Comparison of ENCODE assay signal across 8 mouse cellular contexts in genomic region chr11:96064521-96065214, GRCm38 (mm10). TPM values are rescaled to one million over a fixed set of nuclear protein-coding genes. Genes with fewer than 3 reads are reported as not detected.
A peak's percentile ranks its signal among the peaks of the same experiment; 100 is the strongest.
DNase-seq lines count a peak whose midpoint lies in the region; ATAC-seq and TF ChIP-seq lines count a peak whose summit lies in the region.

No protein-coding gene starts in this region.

- TF ChIP-seq POLR2A in myocyte (IDR thresholded peaks at IDR 0.05; ENCODE audit: insufficient read length, low read depth), result no peak

- H3K36me3 ChIP-seq in kidney, embryonic 15.5 days, result peaks cover 37% of the 10 kb centered on the region
- peaks cover 15% of the 10 kb centered on the region for H3K36me3 ChIP-seq in heart, embryonic 16.5 days (ENCODE audit: control insufficient read depth, insufficient read depth)
- H3K36me3 ChIP-seq in liver, embryonic 12.5 days, result peaks cover 43% of the 10 kb centered on the region
- peaks cover 12% of the 10 kb centered on the region for H3K36me3 ChIP-seq in myocyte (ENCODE audit: control insufficient read depth, insufficient read depth)

- peak overlapping the region; percentile 92 for H3K27ac ChIP-seq in kidney, embryonic 15.5 days
- H3K27ac ChIP-seq in heart, embryonic 16.5 days (ENCODE audit: low read length), result peak overlapping the region; percentile 67
- peak overlapping the region; percentile 87 for H3K27ac ChIP-seq in liver, embryonic 12.5 days

- H3K9ac ChIP-seq in kidney, embryonic 15.5 days, result peak overlapping the region; percentile 91
- H3K9ac ChIP-seq in heart, embryonic 16.5 days (ENCODE audit: low read length), result peak overlapping the region; percentile 91
- H3K9ac ChIP-seq in liver, embryonic 12.5 days, result peak overlapping the region; percentile 93

- peaks cover 30% of the 10 kb centered on the region for H3K4me1 ChIP-seq in kidney, embryonic 15.5 days
- H3K4me1 ChIP-seq in heart, embryonic 16.5 days (ENCODE audit: control insufficient read depth, insufficient read depth, low read length), result peaks cover 19% of the 10 kb centered on the region
- H3K4me1 ChIP-seq in liver, embryonic 12.5 days, result peaks cover 39% of the 10 kb centered on the region

- no peak for DNase-seq in kidney, adult 8-10 months
- DNase-seq in thymus, postnatal 14 days, result peak; percentile 75
- DNase-seq in layer of hippocampus, adult 8-10 months (ENCODE audit: low spot score in 2 of 2), result no peak

- peak overlapping the region; percentile 93 for H3ac ChIP-seq in myocyte (ENCODE audit: control insufficient read depth, insufficient read length)

- H3K79me2 ChIP-seq in myocyte (ENCODE audit: control insufficient read depth, insufficient read depth), result peaks cover 48% of the 10 kb centered on the region

- peak; percentile 57 for ATAC-seq in kidney, embryonic 15.5 days (replicated peaks; ENCODE audit: low FRiP score)
- ATAC-seq in common myeloid progenitor, adult 5-6 weeks (replicated peaks; ENCODE audit: low read depth, poor library complexity, severe bottlenecking), result peak; percentile 54
- peak; percentile 30 for ATAC-seq in heart, embryonic 16.5 days (replicated peaks; ENCODE audit: extremely low read depth, insufficient read depth, low FRiP score)
- ATAC-seq in liver, embryonic 12.5 days, result peak; percentile 75

- peak overlapping the region; percentile 88 for H3K4me3 ChIP-seq in kidney, embryonic 15.5 days (replicated peaks)
- H3K4me3 ChIP-seq in heart, embryonic 16.5 days (ENCODE audit: low read length), result peak overlapping the region; percentile 89
- H3K4me3 ChIP-seq in liver, embryonic 12.5 days, result peak overlapping the region; percentile 87
- H3K4me3 ChIP-seq in myocyte, result peak overlapping the region; percentile 88

- H3K27me3 ChIP-seq in kidney, embryonic 15.5 days, result no peaks in the 10 kb centered on the region
- H3K27me3 ChIP-seq in heart, embryonic 16.5 days (ENCODE audit: control insufficient read depth, insufficient read depth, low read length), result no peaks in the 10 kb centered on the region
- no peaks in the 10 kb centered on the region for H3K27me3 ChIP-seq in liver, embryonic 12.5 days (replicated peaks)
- H3K27me3 ChIP-seq in myocyte (ENCODE audit: control insufficient read depth, insufficient read depth, insufficient read length), result no peaks in the 10 kb centered on the region

- under 1% methylated on average over 54 of the region's 64 CpGs for WGBS in kidney, embryonic 15.5 days
- under 1% methylated on average over 54 of the region's 64 CpGs for WGBS in heart, embryonic 16.5 days
- WGBS in liver, embryonic 12.5 days (ENCODE audit: insufficient replicate concordance), result under 1% methylated on average over 44 of the region's 64 CpGs

- H3K4me2 ChIP-seq in kidney, embryonic 15.5 days, result peak overlapping the region; percentile 74
- H3K4me2 ChIP-seq in heart, embryonic 16.5 days (ENCODE audit: low read depth, low read length), result peak overlapping the region; percentile 76
- H3K4me2 ChIP-seq in liver, embryonic 12.5 days, result peak overlapping the region; percentile 90
- peak overlapping the region; percentile 88 for H3K4me2 ChIP-seq in myocyte (ENCODE audit: low read depth)

- no peaks in the 10 kb centered on the region for H3K9me3 ChIP-seq in kidney, embryonic 15.5 days (replicated peaks)
- no peaks in the 10 kb centered on the region for H3K9me3 ChIP-seq in heart, embryonic 16.5 days (replicated peaks; ENCODE audit: control insufficient read depth, low read length)
- H3K9me3 ChIP-seq in liver, embryonic 12.5 days (replicated peaks), result no peaks in the 10 kb centered on the region

TF ChIP-seq in myocyte, 11 proteins besides CTCF, POLR2A, EP300 and RAD21:
- TF ChIP-seq CEBPB (IDR thresholded peaks at IDR 0.05; ENCODE audit: insufficient read depth, poor library complexity, severe bottlenecking) (no peak), MYOG (IDR thresholded peaks at IDR 0.05; ENCODE audit: control insufficient read depth in 1 of 3, insufficient read depth in 1 of 3, insufficient read length in 2 of 3, low read depth in 2 of 3) (no peak), MAX (IDR thresholded peaks at IDR 0.05; ENCODE audit: low read depth) (no peak), USF1 (IDR thresholded peaks at IDR 0.05; ENCODE audit: low read depth) (no peak)

RNA-seq across cellular contexts. Expression of gene Ube2z, which starts 0.5 kb away (rescaled TPM):
- polyA plus RNA-seq in kidney, embryonic 15.5 days (2015; fragmentation: Nextera tagmentation; extraction: Ambion mirVana), result 40.6 and 42.0 TPM in 2 replicates
- total RNA-seq in common myeloid progenitor, adult 5-6 weeks (2017), result 12.0 and 20.1 TPM in 2 replicates
- 29.1 and 31.4 TPM in 2 replicates for polyA plus RNA-seq in heart, embryonic 16.5 days (2015; fragmentation: Nextera tagmentation; extraction: Ambion mirVana)
- polyA plus RNA-seq in liver, embryonic 12.5 days (2016; fragmentation: Nextera tagmentation; extraction: Ambion mirVana), result 26.4 and 27.2 TPM in 2 replicates
- polyA plus RNA-seq in myocyte (2012; fragmentation: generic; extraction: Trizol), result 53.6 TPM
- total RNA-seq in layer of hippocampus, adult 8-10 months (2022), result 10 to 100 TPM; 55.2 to 57.7 (median 57.1) TPM

RNA-seq across cellular contexts. Expression of gene Atp5g1, which starts 10.8 kb away (rescaled TPM):
- polyA plus RNA-seq in kidney, embryonic 15.5 days (2015; fragmentation: Nextera tagmentation; extraction: Ambion mirVana), result 648 and 705 TPM in 2 replicates
- total RNA-seq in common myeloid progenitor, adult 5-6 weeks (2017), result 110 and 145 TPM in 2 replicates
- polyA plus RNA-seq in heart, embryonic 16.5 days (2015; fragmentation: Nextera tagmentation; extraction: Ambion mirVana), result 2,218 and 2,299 TPM in 2 replicates
- 657 and 705 TPM in 2 replicates for polyA plus RNA-seq in liver, embryonic 12.5 days (2016; fragmentation: Nextera tagmentation; extraction: Ambion mirVana)
- polyA plus RNA-seq in myocyte (2012; fragmentation: generic; extraction: Trizol), result 1,235 TPM
- 100 to 1,000 TPM; 344 to 374 (median 374) TPM for total RNA-seq in layer of hippocampus, adult 8-10 months (2022)

RNA-seq across cellular contexts. Expression of gene Snf8, which starts 30.0 kb away (rescaled TPM):
- 98.3 and 99.0 TPM in 2 replicates for polyA plus RNA-seq in kidney, embryonic 15.5 days (2015; fragmentation: Nextera tagmentation; extraction: Ambion mirVana)
- total RNA-seq in common myeloid progenitor, adult 5-6 weeks (2017), result 41.2 and 42.4 TPM in 2 replicates
- 69.3 and 72.0 TPM in 2 replicates for polyA plus RNA-seq in heart, embryonic 16.5 days (2015; fragmentation: Nextera tagmentation; extraction: Ambion mirVana)
- 100 and 108 TPM in 2 replicates for polyA plus RNA-seq in liver, embryonic 12.5 days (2016; fragmentation: Nextera tagmentation; extraction: Ambion mirVana)
- polyA plus RNA-seq in myocyte (2012; fragmentation: generic; extraction: Trizol), result 112 TPM
- 100 to 1,000 TPM in 1 of 4 experiments, 10 to 100 TPM in 3; 88.0 to 114 (median 95.9) TPM for total RNA-seq in layer of hippocampus, adult 8-10 months (2022)

RNA-seq across cellular contexts. Expression of gene Gip, which starts 40.3 kb away (rescaled TPM):
- polyA plus RNA-seq in kidney, embryonic 15.5 days (2015; fragmentation: Nextera tagmentation; extraction: Ambion mirVana), result not detected in 2 replicates
- not detected in 2 replicates for total RNA-seq in common myeloid progenitor, adult 5-6 weeks (2017)
- not detected in 2 replicates for polyA plus RNA-seq in heart, embryonic 16.5 days (2015; fragmentation: Nextera tagmentation; extraction: Ambion mirVana)
- not detected in 2 replicates for polyA plus RNA-seq in liver, embryonic 12.5 days (2016; fragmentation: Nextera tagmentation; extraction: Ambion mirVana)
- polyA plus RNA-seq in myocyte (2012; fragmentation: generic; extraction: Trizol), result not detected
- not detected for total RNA-seq in layer of hippocampus, adult 8-10 months (2022)

RNA-seq across cellular contexts. Expression of gene Calcoco2, which starts 47.1 kb away (rescaled TPM):
- polyA plus RNA-seq in kidney, embryonic 15.5 days (2015; fragmentation: Nextera tagmentation; extraction: Ambion mirVana), result not detected in 2 replicates
- total RNA-seq in common myeloid progenitor, adult 5-6 weeks (2017), result not detected in 2 replicates
- polyA plus RNA-seq in heart, embryonic 16.5 days (2015; fragmentation: Nextera tagmentation; extraction: Ambion mirVana), result 0.11 TPM in 1 of 2 replicates, not detected in the other
- polyA plus RNA-seq in liver, embryonic 12.5 days (2016; fragmentation: Nextera tagmentation; extraction: Ambion mirVana), result not detected in 2 replicates
- polyA plus RNA-seq in myocyte (2012; fragmentation: generic; extraction: Trizol), result not detected
- under 1 TPM in 1 of 4 experiments, not detected in 3; 0.31 TPM for total RNA-seq in layer of hippocampus, adult 8-10 months (2022)
